Mouse (Mus musculus) ES-E14 (cell line): ENCODE data around the gene Magi2. TPM values are rescaled to one million over a fixed set of nuclear protein-coding genes. Genes with fewer than 3 reads are reported as not detected.
A peak's percentile ranks its signal among the peaks of the same experiment; 100 is the strongest.

Experiments
- DNase-seq: peaks from one replicate; pipeline ENCODE4 v3.0.0-alpha.2; 2013; ENCODE audit warnings: low read depth, low spot score
- H3K27ac ChIP-seq: 2 replicates; pipeline ENCODE4 v1.5.1; 2012; ENCODE audit warnings: low read depth, mild to moderate bottlenecking, low read length, moderate library complexity, mixed read lengths; ENCODE audit not compliant: poor library complexity, insufficient read depth, severe bottlenecking
- H3K36me3 ChIP-seq: 2 replicates; pipeline ENCODE4 v1.6.1; 2012; ENCODE audit warnings: mild to moderate bottlenecking, low read length, moderate library complexity, mixed read lengths; ENCODE audit not compliant: control insufficient read depth, poor library complexity, insufficient read depth, severe bottlenecking
- H3K4me1 ChIP-seq, 2 experiments: fragments of 150-350 bp in 1 of 2; sonication (generic) in 1 of 2; 2 replicates each; pipeline ENCODE4 v1.6.1; 2012; ENCODE audit warnings: low read length in 2 of 2, mild to moderate bottlenecking in 1 of 2, mixed read lengths in 1 of 2; ENCODE audit not compliant: control insufficient read depth in 2 of 2, insufficient read depth in 2 of 2, poor library complexity in 1 of 2
- H3K4me3 ChIP-seq, 2 experiments: fragments of 150-350 bp in 1 of 2; sonication (generic) in 1 of 2; 2 replicates each; pipeline ENCODE4 v1.5.1; 2012; ENCODE audit warnings: low read length in 2 of 2, low read depth in 1 of 2, mild to moderate bottlenecking in 1 of 2, mixed read lengths in 1 of 2; ENCODE audit not compliant: insufficient read depth in 1 of 2, poor library complexity in 1 of 2, severe bottlenecking in 1 of 2
- H3K9ac ChIP-seq: 2 replicates; pipeline ENCODE4 v1.6.1; 2012; ENCODE audit warnings: low read depth, mild to moderate bottlenecking, low read length, mixed read lengths; ENCODE audit not compliant: poor library complexity, insufficient read depth, severe bottlenecking
- H3K9me3 ChIP-seq: fragments of 150-350 bp; sonication (generic); 2 replicates; pipeline ENCODE4 v1.6.1; 2012; ENCODE audit warnings: low read depth, mild to moderate bottlenecking, low read length; ENCODE audit not compliant: control insufficient read depth, insufficient read depth
- CHD2 ChIP-seq: IDR thresholded peaks from 2 replicates; pipeline ENCODE4 v1.6.1; 2014; ENCODE audit warnings: mild to moderate bottlenecking, low read depth, low read length, inconsistent platforms
- HCFC1 ChIP-seq: IDR thresholded peaks from 2 replicates; pipeline ENCODE4 v1.6.1; 2012; ENCODE audit warnings: low read length, inconsistent platforms, borderline replicate concordance; ENCODE audit not compliant: insufficient read depth
- MAFK ChIP-seq: IDR thresholded peaks from 2 replicates; pipeline ENCODE4 v1.6.1; 2014; ENCODE audit warnings: mild to moderate bottlenecking, low read depth, low read length, inconsistent platforms; ENCODE audit not compliant: insufficient read depth
- ZC3H11A ChIP-seq: IDR thresholded peaks from 2 replicates; pipeline ENCODE4 v1.6.1; 2012; ENCODE audit warnings: low read depth, mild to moderate bottlenecking, inconsistent platforms, low read length, borderline replicate concordance
- ZNF384 ChIP-seq: IDR thresholded peaks from 2 replicates; pipeline ENCODE4 v1.6.1; 2012; ENCODE audit warnings: low read depth, low read length, inconsistent platforms
- in situ Hi-C, 2 experiments: fragments of 600-800 bp; cut with MboI; formaldehyde crosslinking; loops; one replicate each; pipeline ENCODE4 v1.15.1; 2025; ENCODE audit warnings: low sequenced_read_pairs in 2 of 2, inconsistent platforms in 1 of 2; ENCODE audit not compliant: unreplicated experiment in 2 of 2
- total RNA-seq: library from RNA; depleted of rRNA; stranded (reverse); fragments of 300-350 nt; gene quantifications from 2 replicates; pipeline ENCODE4 v1.2.3, GENCODE M21; 2012

Gene Magi2
- total RNA-seq, 1 experiment = 0.85 TPM

GRCm38 (mm10) chr5:20671826-20672225 is 1445.0 kb downstream of the Magi2 start:
- Histone ChIP-seq H3K9me3 (no peaks in the 10 kb centered on the region), H3K27ac (no peak overlapping the region), H3K36me3 (no peaks in the 10 kb centered on the region), H3K4me3 (no peak overlapping the region), H3K4me1 (peaks cover 3 to 29% of the 10 kb centered on the region in 2 experiments; a peak in 3 of 4 replicates), H3K9ac (no peak overlapping the region)
- in situ Hi-C loops = no loop called here
- no peak for DNase-seq
- no peak for TF ChIP-seq ZC3H11A
- TF ChIP-seq ZNF384 = no peak
- TF ChIP-seq CHD2 = no peak
- TF ChIP-seq MAFK = no peak
- no peak for TF ChIP-seq HCFC1

- Histone ChIP-seq H3K4me1 (peaks cover 11 to 32% of the 10 kb centered on the region in 2 experiments), H3K9ac (no peak overlapping the region), H3K36me3 (no peaks in the 10 kb centered on the region), H3K27ac (no peak overlapping the region; the same call in 1 of the 2 replicates), H3K4me3 (no peak overlapping the region), H3K9me3 (no peaks in the 10 kb centered on the region)
- no peak for DNase-seq
- in situ Hi-C loops = no loop called here
- TF ChIP-seq HCFC1 (no peak), ZNF384 (no peak), CHD2 (no peak), ZC3H11A (no peak), MAFK (no peak)
Measured at GRCm38 (mm10) chr5:20674523-20674922, 1447.7 kb downstream of the Magi2 start.

GRCm38 (mm10) chr5:20675163-20675665 is 1448.4 kb downstream of the Magi2 start:
- H3K27ac ChIP-seq = no peak overlapping the region
- no peaks in the 10 kb centered on the region for H3K9me3 ChIP-seq
- no peak overlapping the region for H3K4me3 ChIP-seq
- peaks cover 11 to 31% of the 10 kb centered on the region in 2 experiments for H3K4me1 ChIP-seq
- no peak overlapping the region for H3K9ac ChIP-seq
- DNase-seq = no peak
- in situ Hi-C loops = no loop called here
- no peaks in the 10 kb centered on the region for H3K36me3 ChIP-seq
- no peak for TF ChIP-seq HCFC1
- no peak for TF ChIP-seq ZC3H11A
- no peak for TF ChIP-seq ZNF384
- TF ChIP-seq MAFK = no peak
- no peak for TF ChIP-seq CHD2

- TF ChIP-seq HCFC1 (no peak), ZC3H11A (no peak), CHD2 (no peak), ZNF384 (no peak), MAFK (no peak)
- in situ Hi-C loops = no loop called here
- Histone ChIP-seq H3K4me1 (peaks cover 11 to 34% of the 10 kb centered on the region in 2 experiments), H3K9ac (no peak overlapping the region), H3K9me3 (no peaks in the 10 kb centered on the region), H3K27ac (peak overlapping the region; percentile 61), H3K4me3 (no peak overlapping the region), H3K36me3 (no peaks in the 10 kb centered on the region)
- DNase-seq = no peak
Measured at GRCm38 (mm10) chr5:20676193-20676871, 1449.5 kb downstream of the Magi2 start.

GRCm38 (mm10) chr5:20677246-20677645 is 1450.4 kb downstream of the Magi2 start:
- H3K9me3 ChIP-seq = no peaks in the 10 kb centered on the region
- no peak overlapping the region; the same call in 1 of the 2 replicates for H3K27ac ChIP-seq
- DNase-seq = no peak
- H3K36me3 ChIP-seq = no peaks in the 10 kb centered on the region
- in situ Hi-C loops = no loop called here
- H3K4me1 ChIP-seq = peaks cover 11 to 36% of the 10 kb centered on the region in 2 experiments
- H3K4me3 ChIP-seq = no peak overlapping the region
- TF ChIP-seq HCFC1 (no peak), ZC3H11A (no peak), CHD2 (no peak), MAFK (no peak), ZNF384 (no peak)
- H3K9ac ChIP-seq = no peak overlapping the region
